Mouse (Mus musculus): ENCODE measurements at regions not wholly inside any gene's neighbourhood (a gene's known extent, or its start where the extent isn't known, plus 50 kb on each side); places are given as distances from the start of the nearest gene placed in this dataset.
"Not testable (repeated sequence)": the region's sequence is repeated elsewhere in the genome, so short reads cannot be mapped to it uniquely, and the experiment has no call there.

- ATAC-seq (ENCODE audit: low TSS enrichment), result no peak
These were observed 100.0 kb downstream of the Wdr20rt start for GRCm38 (mm10) chr12:65325347-65325746.

- no peak for ATAC-seq (ENCODE audit: low TSS enrichment)
These were observed 103.2 kb downstream of the Wdr20rt start for GRCm38 (mm10) chr12:65328532-65328931.

GRCm38 (mm10) chr12:65329678-65330077, 104.4 kb downstream of the Wdr20rt start:
- peak; percentile 91 for ATAC-seq (ENCODE audit: low TSS enrichment)

GRCm38 (mm10) chr12:65340009-65340408, 114.7 kb downstream of the Wdr20rt start:
- no peak for ATAC-seq (ENCODE audit: low TSS enrichment)

- no peak for ATAC-seq (ENCODE audit: low TSS enrichment)
These were observed 121.9 kb downstream of the Wdr20rt start for GRCm38 (mm10) chr12:65347251-65347650.

GRCm38 (mm10) chr12:65349535-65349934, 124.2 kb downstream of the Wdr20rt start:
- ATAC-seq (ENCODE audit: low TSS enrichment), result no peak

- ATAC-seq (ENCODE audit: low TSS enrichment), result no peak
These were observed 138.9 kb downstream of the Wdr20rt start for GRCm38 (mm10) chr12:65364179-65364578.

GRCm38 (mm10) chr12:65367334-65367733, 142.0 kb downstream of the Wdr20rt start:
- ATAC-seq (ENCODE audit: low TSS enrichment), result no peak

- ATAC-seq (ENCODE audit: low TSS enrichment), result no peak
These were observed 142.6 kb downstream of the Wdr20rt start for GRCm38 (mm10) chr12:65367866-65368419.

GRCm38 (mm10) chr12:65371650-65372049, 146.3 kb downstream of the Wdr20rt start:
- no peak for ATAC-seq (ENCODE audit: low TSS enrichment)

GRCm38 (mm10) chr12:65379321-65379720, 154.0 kb downstream of the Wdr20rt start:
- ATAC-seq (ENCODE audit: low TSS enrichment), result no peak

- no peak for ATAC-seq (ENCODE audit: low TSS enrichment)
These were observed 156.9 kb downstream of the Wdr20rt start for GRCm38 (mm10) chr12:65382118-65382791.

GRCm38 (mm10) chr12:65382796-65383195, 157.5 kb downstream of the Wdr20rt start:
- ATAC-seq (ENCODE audit: low TSS enrichment), result not testable (repeated sequence)

- ATAC-seq (ENCODE audit: low TSS enrichment), result no peak
These were observed 160.8 kb downstream of the Wdr20rt start for GRCm38 (mm10) chr12:65386005-65386645.

GRCm38 (mm10) chr12:65387042-65387441, 161.7 kb downstream of the Wdr20rt start:
- no peak for ATAC-seq (ENCODE audit: low TSS enrichment)

GRCm38 (mm10) chr12:65389512-65389911, 164.2 kb downstream of the Wdr20rt start:
- no peak for ATAC-seq (ENCODE audit: low TSS enrichment)

- ATAC-seq (ENCODE audit: low TSS enrichment), result peak; percentile 98
These were observed 165.0 kb downstream of the Wdr20rt start for GRCm38 (mm10) chr12:65390330-65390729.

GRCm38 (mm10) chr12:65401728-65402419, 176.6 kb downstream of the Wdr20rt start:
- ATAC-seq (ENCODE audit: low TSS enrichment), result peak; percentile 99

- ATAC-seq (ENCODE audit: low TSS enrichment), result no peak
These were observed 177.8 kb downstream of the Wdr20rt start for GRCm38 (mm10) chr12:65403124-65403523.

GRCm38 (mm10) chr12:65413034-65413700, 187.8 kb downstream of the Wdr20rt start:
- ATAC-seq (ENCODE audit: low TSS enrichment), result peak; percentile 67; the same call in 1 of the 2 replicates

- no peak for ATAC-seq (ENCODE audit: low TSS enrichment)
These were observed 189.1 kb downstream of the Wdr20rt start for GRCm38 (mm10) chr12:65414393-65414792.

- no peak for ATAC-seq (ENCODE audit: low TSS enrichment)
These were observed 191.6 kb downstream of the Wdr20rt start for GRCm38 (mm10) chr12:65416909-65417308.
